Mouse (Mus musculus) neural tube, embryonic 11.5 days (tissue): ENCODE data around the gene Igdcc4. TPM values are rescaled to one million over a fixed set of nuclear protein-coding genes. Genes with fewer than 3 reads are reported as not detected.

Experiments
- ATAC-seq: fragments of 200-750 bp; cut with Nextera tagmentation; 2 replicates; pipeline ENCODE4 v1.8.0; 2017; ENCODE audit warnings: moderate number of reproducible peaks, mild to moderate bottlenecking, moderate TSS enrichment, moderate library complexity; ENCODE audit not compliant: insufficient read depth, low FRiP score, low TSS enrichment
- DNase-seq: peaks from one replicate; pipeline ENCODE4 v3.0.0-alpha.2; 2015; ENCODE audit warnings: low spot score
- H3K27ac ChIP-seq: fragments of 300-500 bp; sonication (generic); 2 replicates; pipeline ENCODE4 v1.5.1; 2014; ENCODE audit warnings: low read depth, mild to moderate bottlenecking, low read length
- H3K27me3 ChIP-seq: fragments of 300-500 bp; sonication (generic); 2 replicates; pipeline ENCODE4 v1.6.1; 2014; ENCODE audit warnings: mild to moderate bottlenecking, low read length, mixed read lengths; ENCODE audit not compliant: control insufficient read depth, insufficient read depth
- H3K36me3 ChIP-seq: fragments of 300-500 bp; sonication (generic); 2 replicates; pipeline ENCODE4 v1.6.1; 2014; ENCODE audit warnings: mild to moderate bottlenecking, low read length, moderate library complexity, mixed read lengths; ENCODE audit not compliant: control insufficient read depth, insufficient read depth
- H3K4me1 ChIP-seq: fragments of 300-500 bp; sonication (generic); 2 replicates; pipeline ENCODE4 v1.6.1; 2014; ENCODE audit warnings: low read length, mixed read lengths; ENCODE audit not compliant: control insufficient read depth, insufficient read depth
- H3K4me2 ChIP-seq: fragments of 300-500 bp; sonication (generic); 2 replicates; pipeline ENCODE4 v1.6.1; 2014; ENCODE audit warnings: low read depth, mild to moderate bottlenecking, moderate library complexity
- H3K4me3 ChIP-seq: fragments of 300-500 bp; sonication (generic); 2 replicates; pipeline ENCODE4 v1.5.1; 2014; ENCODE audit warnings: low read depth, low read length
- H3K9ac ChIP-seq: fragments of 300-500 bp; sonication (generic); 2 replicates; pipeline ENCODE4 v1.6.1; 2014; ENCODE audit warnings: mild to moderate bottlenecking, low read length
- H3K9me3 ChIP-seq: fragments of 300-500 bp; sonication (generic); 2 replicates; pipeline ENCODE4 v1.6.1; 2016; ENCODE audit warnings: low read length; ENCODE audit not compliant: control insufficient read depth
- WGBS: fragments of 180-500 bp; shearing (Covaris S2); extraction: QIAGEN DNeasy Blood & Tissue Kit; methylation state at CpG from one replicate; pipeline ENCODE4 v1.1.7; 2014; 5-methylcytosine and 5-hydroxymethylcytosine counted together
- polyA plus RNA-seq: library from polyadenylated mRNA; unstranded; fragments of >200 nt; fragmentation: Nextera tagmentation; extraction: Ambion mirVana; gene quantifications from 2 replicates; pipeline ENCODE4 v1.2.1, GENCODE M21; 2014

Gene Igdcc4
- polyA plus RNA-seq, 1 experiment from 2014 or later = 12.3 TPM

- ATAC-seq = no peak
- H3K36me3 ChIP-seq = peaks cover 7% of the 10 kb centered on the region; the same call in 1 of the 2 replicates
- no peaks in the 10 kb centered on the region for H3K4me1 ChIP-seq
- H3K9me3 ChIP-seq = no peaks in the 10 kb centered on the region
- H3K4me2 ChIP-seq = no peak overlapping the region
- H3K9ac ChIP-seq = no peak overlapping the region
- DNase-seq = no peak
- no peak overlapping the region for H3K4me3 ChIP-seq
- no peaks in the 10 kb centered on the region for H3K27me3 ChIP-seq
- 93% methylated on average over 18 of the region's 18 CpGs for WGBS
- no peak overlapping the region for H3K27ac ChIP-seq
Observed at GRCm38 (mm10) chr9:65083075-65083765, 18.1 kb upstream of the Igdcc4 start.

GRCm38 (mm10) chr9:65084198-65084807 lies 17.0 kb upstream of the Igdcc4 start:
- Histone ChIP-seq H3K4me3 (no peak overlapping the region), H3K9ac (no peak overlapping the region), H3K36me3 (peaks cover 5% of the 10 kb centered on the region; the same call in 1 of the 2 replicates), H3K4me1 (no peaks in the 10 kb centered on the region), H3K9me3 (no peaks in the 10 kb centered on the region), H3K27ac (no peak overlapping the region), H3K27me3 (no peaks in the 10 kb centered on the region), H3K4me2 (no peak overlapping the region)
- WGBS = 82% methylated on average over 7 of the region's 7 CpGs
- DNase-seq (no peak), ATAC-seq (no peak)

GRCm38 (mm10) chr9:65085270-65085669 lies 16.0 kb upstream of the Igdcc4 start:
- 95% methylated on average over 1 of the region's 1 CpGs for WGBS
- DNase-seq (no peak), ATAC-seq (no peak)
- H3K9me3 ChIP-seq = no peaks in the 10 kb centered on the region
- no peak overlapping the region for H3K27ac ChIP-seq
- peaks cover 5% of the 10 kb centered on the region; the same call in 1 of the 2 replicates for H3K36me3 ChIP-seq
- no peak overlapping the region for H3K4me3 ChIP-seq
- H3K27me3 ChIP-seq = no peaks in the 10 kb centered on the region
- no peak overlapping the region for H3K4me2 ChIP-seq
- H3K4me1 ChIP-seq = no peaks in the 10 kb centered on the region
- H3K9ac ChIP-seq = no peak overlapping the region

GRCm38 (mm10) chr9:65086801-65087200 lies 14.5 kb upstream of the Igdcc4 start:
- H3K27me3 ChIP-seq = no peaks in the 10 kb centered on the region
- no peak overlapping the region for H3K4me3 ChIP-seq
- no peaks in the 10 kb centered on the region for H3K4me1 ChIP-seq
- no peak for ATAC-seq
- no peak for DNase-seq
- H3K36me3 ChIP-seq = peaks cover 5% of the 10 kb centered on the region; the same call in 1 of the 2 replicates
- H3K9ac ChIP-seq = no peak overlapping the region
- H3K4me2 ChIP-seq = no peak overlapping the region
- WGBS = 79% methylated on average over 1 of the region's 1 CpGs
- no peak overlapping the region for H3K27ac ChIP-seq
- no peaks in the 10 kb centered on the region for H3K9me3 ChIP-seq

GRCm38 (mm10) chr9:65087490-65087889 lies 13.8 kb upstream of the Igdcc4 start:
- H3K27ac ChIP-seq = no peak overlapping the region
- peaks cover 3% of the 10 kb centered on the region; the same call in 1 of the 2 replicates for H3K36me3 ChIP-seq
- H3K9me3 ChIP-seq = no peaks in the 10 kb centered on the region
- H3K9ac ChIP-seq = no peak overlapping the region
- ATAC-seq (no peak), DNase-seq (no peak)
- H3K4me2 ChIP-seq = no peak overlapping the region
- H3K4me3 ChIP-seq = no peak overlapping the region
- H3K27me3 ChIP-seq = no peaks in the 10 kb centered on the region
- no peaks in the 10 kb centered on the region for H3K4me1 ChIP-seq
- WGBS = 63% methylated on average over 5 of the region's 5 CpGs

GRCm38 (mm10) chr9:65094237-65094636 lies 7.0 kb upstream of the Igdcc4 start:
- Histone ChIP-seq H3K4me1 (no peaks in the 10 kb centered on the region), H3K36me3 (no peaks in the 10 kb centered on the region), H3K4me3 (no peak overlapping the region), H3K27ac (no peak overlapping the region), H3K9ac (no peak overlapping the region), H3K9me3 (no peaks in the 10 kb centered on the region), H3K4me2 (no peak overlapping the region), H3K27me3 (no peaks in the 10 kb centered on the region)
- 46% methylated on average over 6 of the region's 6 CpGs for WGBS
- DNase-seq (peak; percentile 56), ATAC-seq (no peak)

GRCm38 (mm10) chr9:65101686-65102376 lies 545 bp downstream of the Igdcc4 start:
- Histone ChIP-seq H3K4me2 (peak overlapping the region; percentile 100), H3K9ac (peak overlapping the region; percentile 87), H3K36me3 (no peaks in the 10 kb centered on the region), H3K9me3 (0 out of 2 replicates have a peak, but pooled peaks cover 2% of the 10 kb centered on the region), H3K4me3 (peak overlapping the region; percentile 75), H3K4me1 (peaks cover 17% of the 10 kb centered on the region), H3K27ac (peak overlapping the region; percentile 72), H3K27me3 (no peaks in the 10 kb centered on the region)
- WGBS = 0% methylated on average over 39 of the region's 39 CpGs
- DNase-seq (peak; percentile 71), ATAC-seq (peak; percentile 68)

GRCm38 (mm10) chr9:65102377-65103172 lies 1.3 kb downstream of the Igdcc4 start:
- DNase-seq = peak; percentile 80
- WGBS = 1% methylated on average over 36 of the region's 36 CpGs

More at GRCm38 (mm10) chr9:65102377-65103172, 1.3 kb downstream of the Igdcc4 start:
- H3K36me3 ChIP-seq = no peaks in the 10 kb centered on the region
- peak overlapping the region; percentile 87 for H3K9ac ChIP-seq
- no peaks in the 10 kb centered on the region for H3K27me3 ChIP-seq
- peak overlapping the region; percentile 75 for H3K4me3 ChIP-seq
- H3K4me1 ChIP-seq = peaks cover 17% of the 10 kb centered on the region
- H3K27ac ChIP-seq = peak overlapping the region; percentile 72; the same call in 1 of the 2 replicates
- peak; percentile 79 for ATAC-seq
- H3K9me3 ChIP-seq = 0 out of 2 replicates have a peak, but pooled peaks cover 2% of the 10 kb centered on the region
- H3K4me2 ChIP-seq = peak overlapping the region; percentile 100
